Mouse (Mus musculus): ENCODE data around the gene Runx2.
A peak's percentile ranks its signal among the peaks of the same experiment; 100 is the strongest.

Runx2 gene

DNA sequence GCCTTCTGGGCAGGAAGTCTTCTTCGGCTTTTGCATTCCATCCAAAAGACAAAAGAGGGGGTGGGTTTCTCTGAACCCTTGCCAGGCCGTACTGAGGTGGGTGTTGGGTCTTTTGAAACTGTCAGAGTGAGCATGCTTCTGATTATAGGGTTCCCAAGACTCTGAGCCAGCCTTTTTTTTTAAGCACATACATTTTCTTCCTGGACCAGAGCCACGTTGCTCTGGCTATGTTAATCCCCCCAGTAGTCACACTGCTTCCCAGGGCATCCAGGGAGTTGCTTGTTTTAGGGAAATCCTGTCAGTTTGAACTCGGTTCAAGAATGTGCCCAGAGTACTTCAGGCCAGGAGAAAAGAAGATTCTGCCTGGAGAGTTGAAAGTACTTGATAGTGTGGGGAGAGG is 286.0 kb downstream of the Runx2 start:
- DNase-seq (ENCODE audit: low spot score): no peak

DNA sequence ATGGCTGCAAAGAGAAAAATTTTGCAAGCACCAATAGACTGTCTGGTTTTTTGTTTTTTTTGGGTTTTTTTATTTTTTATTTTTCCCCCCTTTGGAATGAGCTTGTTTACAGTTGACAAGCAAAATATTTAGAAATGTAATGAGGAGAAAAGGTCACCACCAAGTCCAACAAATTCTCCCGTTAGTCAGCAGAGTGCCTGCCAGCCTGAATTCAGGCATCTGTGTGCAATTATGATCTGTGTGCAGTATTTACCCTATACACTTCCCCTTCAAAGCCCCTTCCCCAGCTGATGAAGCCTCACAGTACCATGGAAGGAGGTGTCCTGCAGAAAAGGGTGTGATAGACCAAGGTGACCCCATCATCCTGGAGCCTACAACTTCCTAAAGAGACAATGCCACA is 290.5 kb downstream of the Runx2 start:
- DNase-seq (ENCODE audit: low spot score): peak; percentile 85

- DNase-seq (ENCODE audit: low spot score): peak; percentile 80
Measured at GRCm38 (mm10) chr17:44522906-44523305, 291.7 kb downstream of the Runx2 start.

DNA sequence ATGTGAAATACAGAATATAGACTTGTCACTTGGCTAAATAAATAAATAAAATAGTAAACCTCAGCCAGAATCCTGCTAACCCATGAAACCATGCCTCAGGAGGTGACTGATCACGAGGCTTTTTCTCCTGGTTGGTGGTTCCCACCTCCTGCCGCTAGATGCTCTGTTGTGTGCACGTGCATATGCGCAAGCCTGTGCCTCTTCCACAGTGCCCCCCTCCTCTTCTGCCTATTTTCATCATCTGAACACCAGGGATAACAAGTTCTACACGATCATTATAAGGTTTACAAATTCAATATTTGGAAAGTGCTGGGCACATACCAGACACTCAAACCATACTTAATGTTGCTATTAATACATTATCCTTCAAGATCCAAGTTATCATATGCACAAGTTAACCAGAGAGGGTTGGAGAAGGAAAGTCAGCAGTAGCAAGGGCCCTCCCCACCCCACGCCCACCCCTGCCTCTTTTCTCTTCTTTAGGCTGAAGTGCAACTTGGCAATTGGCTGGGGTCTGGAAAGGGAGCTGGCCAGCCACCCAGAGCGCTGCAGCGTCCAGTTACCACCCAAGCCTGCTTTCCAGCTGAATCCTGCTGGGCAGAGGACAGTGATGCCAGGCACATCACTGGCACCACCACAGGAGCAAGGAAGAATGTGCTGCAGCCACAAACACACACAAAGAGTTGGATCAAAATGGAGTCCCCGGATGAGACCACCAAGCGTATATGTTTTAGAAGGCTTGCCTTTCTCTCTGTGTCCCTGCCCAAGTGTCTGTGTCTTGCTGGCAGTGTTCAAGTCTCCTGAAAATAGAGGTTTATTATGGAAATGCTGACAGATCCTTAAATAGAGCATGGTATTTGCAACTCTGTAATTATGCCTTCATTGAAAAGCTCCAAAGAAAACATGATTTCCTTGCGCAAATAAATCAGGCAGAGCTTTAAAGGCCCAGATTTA is 294.2 kb downstream of the Runx2 start:
- peak; percentile 53 for DNase-seq (ENCODE audit: low spot score)

DNA sequence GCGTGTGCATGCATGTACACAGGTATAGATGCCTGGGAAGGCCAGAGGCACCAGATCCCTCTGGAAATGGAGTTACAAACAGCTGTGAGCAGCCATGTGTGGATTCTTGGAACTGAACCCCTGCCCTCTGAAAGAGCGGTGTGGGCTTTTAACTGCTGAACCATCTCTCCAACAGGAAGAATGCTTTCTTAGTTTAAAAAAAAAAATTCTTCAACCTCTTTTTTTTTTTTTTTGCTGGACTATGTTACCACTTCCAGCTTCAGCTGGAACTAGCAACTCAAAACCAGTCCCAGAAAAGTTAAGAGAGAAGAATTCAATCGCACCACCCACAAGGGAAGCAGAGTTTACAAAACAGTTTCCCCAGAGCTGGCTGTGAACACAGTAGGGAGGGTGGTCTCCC is 295.2 kb downstream of the Runx2 start:
- no peak for DNase-seq (ENCODE audit: low spot score)

- no peak for DNase-seq (ENCODE audit: low spot score)
Measured at GRCm38 (mm10) chr17:44518156-44518555, 296.4 kb downstream of the Runx2 start.

DNA sequence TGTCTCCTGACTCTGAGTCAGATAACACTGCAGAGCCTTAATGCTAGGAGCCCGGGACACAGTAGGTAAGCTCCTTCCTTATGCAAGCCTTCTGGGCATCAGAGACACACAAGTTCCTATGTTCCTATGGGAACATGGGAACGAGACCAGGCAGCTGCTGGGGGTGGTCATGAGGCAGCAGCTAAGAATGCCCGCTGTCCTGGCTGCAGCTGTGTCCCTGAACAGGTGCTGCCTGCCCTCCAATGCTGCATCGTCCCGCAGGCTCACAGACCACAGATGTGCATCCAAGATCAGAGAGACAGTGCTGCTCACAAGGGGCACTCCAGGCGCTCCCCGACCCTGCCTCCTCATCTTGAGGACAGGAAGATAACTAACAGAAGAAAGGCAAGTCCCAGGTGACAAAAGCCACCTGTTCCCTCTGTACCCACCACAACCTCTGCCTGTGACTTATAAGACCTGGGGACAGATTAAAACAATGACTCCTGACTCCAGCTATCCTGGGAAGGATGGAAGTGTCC is 306.3 kb downstream of the Runx2 start:
- no peak for DNase-seq (ENCODE audit: low spot score)

GRCm38 (mm10) chr17:44507741-44508140 is 306.9 kb downstream of the Runx2 start:
- DNase-seq (ENCODE audit: low spot score): no peak

DNA sequence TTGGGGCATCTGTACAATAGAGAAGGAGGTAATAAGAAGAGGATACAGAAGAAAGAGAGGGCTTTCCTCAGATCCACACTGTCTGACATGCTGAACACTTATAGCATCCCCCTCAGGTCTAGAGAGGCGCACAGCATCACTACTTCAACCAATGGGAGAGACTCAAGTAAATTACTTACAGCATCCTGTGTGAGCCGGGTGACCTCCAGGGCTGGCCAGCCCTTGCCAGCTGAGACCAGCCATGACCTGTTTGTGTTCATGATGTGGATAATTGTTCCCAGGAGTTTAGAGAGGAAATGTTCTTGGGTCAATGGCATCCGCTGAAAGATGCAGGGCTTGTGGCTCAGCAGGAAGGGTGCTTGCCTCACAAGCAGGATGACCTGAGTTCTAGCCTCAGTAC is 308.1 kb downstream of the Runx2 start:
- no peak for DNase-seq (ENCODE audit: low spot score)

GRCm38 (mm10) chr17:44504794-44505317 is 309.7 kb downstream of the Runx2 start:
- no peak for DNase-seq (ENCODE audit: low spot score)

- no peak for DNase-seq (ENCODE audit: low spot score)
Measured at GRCm38 (mm10) chr17:44502176-44502575, 312.4 kb downstream of the Runx2 start.

DNA sequence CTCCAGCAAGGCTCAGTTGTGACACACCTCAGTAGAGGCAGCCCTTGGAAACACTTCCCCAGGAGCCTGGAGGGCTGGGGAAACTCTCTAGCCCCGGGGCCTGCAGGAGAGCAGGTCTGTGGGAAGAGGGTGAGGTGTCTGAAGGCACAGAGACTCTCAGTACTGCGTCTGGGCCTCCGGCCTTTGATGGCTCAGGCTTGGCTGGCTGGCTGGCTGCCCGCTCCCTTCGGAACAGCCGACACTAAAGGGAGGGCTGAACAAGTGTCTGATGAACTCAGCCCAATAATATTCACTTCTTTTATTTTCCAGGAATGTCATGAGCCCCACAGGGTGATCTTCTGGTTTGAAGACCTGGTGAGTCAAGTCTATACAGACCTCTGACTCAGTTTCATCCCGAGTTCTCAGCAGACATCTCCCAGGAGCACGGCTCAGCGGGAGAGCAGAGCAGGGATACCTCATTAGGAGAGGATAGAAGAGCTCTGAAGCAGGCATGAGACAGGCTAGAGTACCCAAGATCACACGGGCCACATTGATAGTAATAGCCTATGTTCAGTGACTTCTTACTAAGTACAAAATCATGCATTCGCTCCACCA is 314.2 kb downstream of the Runx2 start:
- peak; percentile 55 for DNase-seq (ENCODE audit: low spot score)

DNA sequence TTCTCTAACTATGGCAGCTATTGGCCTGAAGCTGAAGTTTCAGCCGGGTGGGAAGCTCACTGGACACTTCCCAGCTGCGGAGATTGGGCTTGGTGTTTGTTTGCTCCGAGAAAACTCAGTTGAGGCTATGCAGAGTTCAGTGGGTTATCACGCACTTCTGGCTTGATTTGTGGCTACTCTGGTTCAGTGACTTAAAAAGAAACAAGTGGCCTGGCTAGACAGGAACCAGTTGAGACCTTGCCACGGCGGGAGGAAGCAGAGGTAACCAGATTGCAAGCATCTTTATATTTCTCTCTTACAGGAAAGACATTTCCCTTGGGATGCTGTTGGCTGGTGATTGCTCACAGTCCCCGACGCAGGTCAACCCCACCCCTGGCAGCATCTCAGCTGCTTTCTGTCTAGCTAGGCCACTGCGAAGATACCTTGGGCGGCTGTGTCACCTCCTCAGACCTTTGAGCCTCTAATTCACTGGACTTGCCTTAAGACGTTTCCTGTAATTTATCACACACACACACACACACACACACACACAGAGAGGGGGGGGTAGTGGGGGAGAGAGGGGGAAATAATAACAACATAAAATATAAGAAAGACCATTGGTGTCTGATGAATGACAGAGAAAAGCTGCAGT is 324.3 kb downstream of the Runx2 start:
- DNase-seq (ENCODE audit: low spot score): no peak

DNA sequence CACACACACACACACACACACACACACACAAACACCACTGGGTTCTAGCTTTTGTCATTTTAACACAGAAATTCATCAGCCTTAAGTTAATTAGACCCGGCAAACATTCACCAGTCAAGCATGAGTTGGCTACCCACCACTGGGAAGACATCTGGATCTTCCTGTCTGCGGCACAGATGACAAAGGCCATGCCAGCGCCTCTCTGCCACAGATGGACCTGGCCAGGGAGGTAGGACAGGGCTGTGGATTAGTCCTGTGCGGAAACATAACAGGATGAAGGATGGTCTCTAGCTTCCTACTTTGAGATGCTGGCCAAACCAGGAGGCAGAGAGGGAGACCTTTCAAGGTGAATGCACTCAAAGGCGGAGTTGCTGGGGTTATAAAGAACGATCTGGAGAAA is 325.3 kb downstream of the Runx2 start:
- DNase-seq (ENCODE audit: low spot score): no peak

DNA sequence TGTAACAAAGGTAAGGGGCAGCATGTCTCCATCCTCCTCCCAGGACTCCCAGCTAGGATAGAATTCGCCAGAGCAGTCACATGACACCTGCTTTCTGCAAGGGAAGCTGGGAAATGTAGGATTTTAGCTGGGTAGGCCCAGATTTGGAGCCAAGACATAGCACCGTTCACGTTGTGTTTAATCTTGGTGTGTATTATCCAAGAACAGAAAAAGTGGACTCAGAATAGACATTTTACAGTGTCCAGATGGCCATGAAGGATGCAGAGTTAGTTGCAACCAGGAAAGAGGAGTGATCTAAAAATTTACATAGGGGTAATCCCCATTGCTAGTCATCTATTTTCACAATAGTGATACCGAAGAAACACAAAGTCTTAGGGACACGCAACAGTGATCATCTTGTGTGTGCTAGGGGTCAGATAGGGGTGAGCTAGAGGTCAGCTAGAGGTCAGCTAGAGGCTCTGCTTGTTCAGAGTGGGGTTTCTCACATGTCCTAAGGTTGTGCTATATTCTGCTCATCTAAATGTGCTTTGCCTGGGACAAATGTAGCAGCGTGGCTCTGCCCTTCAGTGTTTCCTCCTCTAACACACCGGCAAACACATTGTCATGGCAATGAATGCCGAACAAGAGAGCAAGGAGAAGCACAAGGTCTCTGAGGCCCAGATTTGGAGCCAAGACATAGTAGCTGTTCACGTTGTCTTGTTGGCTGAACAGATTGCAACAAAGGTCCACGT is 326.9 kb downstream of the Runx2 start:
- no peak for DNase-seq (ENCODE audit: low spot score)

- DNase-seq (ENCODE audit: low spot score): no peak
Measured at GRCm38 (mm10) chr17:44485337-44485736, 329.3 kb downstream of the Runx2 start.

DNA sequence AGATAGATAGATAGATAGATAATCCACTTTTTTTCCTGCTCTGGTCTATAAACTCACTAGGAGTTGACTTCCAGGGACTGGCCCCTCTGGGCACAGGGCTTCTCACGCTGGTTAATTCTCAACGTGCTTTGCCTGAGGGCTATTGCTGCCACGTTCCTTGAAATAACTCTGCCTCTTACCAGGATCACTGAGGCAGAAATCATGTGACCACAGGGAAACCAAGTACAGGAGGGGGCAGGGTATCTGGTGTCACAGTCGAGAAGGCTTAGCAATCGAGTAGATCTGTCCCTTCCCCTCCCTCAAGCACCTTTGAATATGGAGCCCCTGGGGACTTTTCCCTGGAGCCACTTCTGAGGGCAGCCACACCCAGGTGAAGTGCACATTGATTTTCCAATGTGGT is 334.7 kb downstream of the Runx2 start:
- no peak for DNase-seq (ENCODE audit: low spot score)

GRCm38 (mm10) chr17:44479491-44479890 is 335.1 kb downstream of the Runx2 start:
- no peak for DNase-seq (ENCODE audit: low spot score)

- no peak for DNase-seq (ENCODE audit: low spot score)
Measured at GRCm38 (mm10) chr17:44475910-44476309, 338.7 kb downstream of the Runx2 start.

DNA sequence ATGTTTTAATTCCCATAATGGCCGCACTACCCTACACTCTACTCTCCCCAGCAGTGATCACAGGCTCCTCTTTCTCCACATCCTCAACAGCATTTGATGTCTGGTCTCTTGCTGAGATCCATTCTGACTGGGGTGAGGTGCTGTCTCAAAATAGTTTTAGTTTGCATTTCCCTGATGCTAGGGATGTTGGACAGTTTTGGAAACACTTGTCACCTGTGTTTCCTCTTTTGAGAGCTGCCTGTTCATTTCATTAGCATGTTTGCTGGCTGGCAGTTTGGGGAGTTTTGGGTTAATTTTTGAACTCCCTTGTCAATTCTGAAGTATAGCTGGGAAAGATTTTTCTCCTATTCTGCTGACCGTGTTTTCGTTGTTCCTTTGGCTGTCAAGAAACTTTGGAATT is 340.3 kb downstream of the Runx2 start:
- DNase-seq (ENCODE audit: low spot score): no peak

DNA sequence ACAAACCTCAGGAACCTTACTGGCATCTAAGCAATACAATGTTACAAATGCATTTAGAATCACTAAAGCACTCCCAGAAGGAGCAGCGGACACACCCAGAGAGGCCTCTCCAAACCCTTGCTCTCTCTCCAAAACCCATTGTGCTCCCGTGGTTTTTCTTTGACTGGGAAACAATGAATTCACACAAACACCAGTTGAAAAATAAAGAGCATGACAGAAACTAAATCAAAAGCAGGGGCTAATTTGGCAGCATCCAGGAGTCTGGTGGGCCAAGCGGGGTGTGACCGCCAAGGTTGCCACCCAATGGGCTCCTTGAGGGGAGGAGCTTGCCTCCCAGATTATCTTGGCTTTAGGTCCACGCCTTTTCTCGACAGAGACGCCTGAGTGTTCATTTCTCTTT is 341.9 kb downstream of the Runx2 start:
- no peak for DNase-seq (ENCODE audit: low spot score)

DNA sequence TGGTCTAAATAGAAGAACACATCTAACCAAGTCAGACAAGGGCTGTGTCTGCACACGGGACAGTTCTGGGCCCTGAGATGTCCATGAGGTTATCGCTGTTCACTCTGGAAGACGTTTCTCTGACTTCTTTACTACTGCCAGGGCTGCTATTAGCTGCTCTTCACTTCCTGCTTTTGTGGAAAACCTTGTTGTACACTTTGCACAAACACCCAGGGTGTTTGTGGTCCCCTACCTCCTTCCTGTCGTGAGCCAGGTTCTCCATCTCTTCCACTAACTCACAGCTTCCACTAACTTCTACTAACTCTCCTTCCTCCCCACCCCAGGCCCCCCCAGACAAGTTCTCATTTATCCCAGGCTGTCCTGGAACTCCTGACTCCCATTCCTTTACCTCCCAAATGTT is 350.9 kb downstream of the Runx2 start:
- no peak for DNase-seq (ENCODE audit: low spot score)
